Mouse (Mus musculus): ENCODE results near the gene Dusp12. TPM values are rescaled to one million over a fixed set of nuclear protein-coding genes. Genes with fewer than 3 reads are reported as not detected.

The Dusp12 gene
- total and polyA plus RNA-seq, 3 experiments = 30.4 to 41.7 (median 30.9) TPM

DNA sequence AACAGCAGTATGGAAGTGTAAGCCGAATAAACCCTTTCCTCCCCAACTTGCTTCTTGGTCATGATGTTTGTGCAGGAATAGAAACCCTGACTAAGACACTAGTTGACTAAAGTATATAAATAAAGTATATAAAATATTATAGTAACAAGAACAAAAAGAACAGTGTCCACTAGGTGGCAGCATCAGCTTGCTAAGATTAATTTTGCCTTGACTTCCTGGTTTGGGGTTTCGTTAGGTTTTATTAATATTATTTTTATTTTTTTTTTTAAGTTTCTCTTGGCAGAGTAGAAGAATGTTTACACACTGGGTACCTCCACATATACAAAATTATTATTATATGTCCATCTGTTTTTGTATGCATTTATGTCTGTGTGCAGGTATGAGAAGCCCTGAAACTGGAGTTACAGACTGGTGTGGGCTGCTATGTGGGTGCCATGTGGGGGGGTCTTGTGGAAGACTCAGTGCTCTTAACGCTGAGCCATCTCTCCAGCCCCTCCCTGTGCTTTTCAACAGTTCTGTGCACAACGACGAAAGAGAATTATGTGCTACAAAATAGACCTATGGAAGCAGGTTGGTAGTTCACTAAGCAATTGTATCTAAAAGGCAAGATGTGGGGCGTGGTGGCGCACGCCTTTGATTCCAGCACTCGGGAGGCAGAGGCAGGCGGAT, 15.6 kb upstream of the Dusp12 start (continued):
- TF ChIP-seq BHLHE40 (IDR thresholded peaks at IDR 0.05; ENCODE audit: low read depth, low read length) (no peak), POLR2A (IDR thresholded peaks at IDR 0.05; ENCODE audit: low read depth, low read length) (no peak), ZC3H11A (IDR thresholded peaks at IDR 0.05; ENCODE audit: low read depth, low read length) (0 out of 2 replicates have a peak, but pooled peaks have one; percentile 19), IRF4 (IDR thresholded peaks at IDR 0.05; ENCODE audit: low read depth, low read length) (peak; percentile 38; the same call in 1 of the 2 replicates), ZKSCAN1 (IDR thresholded peaks at IDR 0.05; ENCODE audit: borderline replicate concordance, low read depth, low read length) (no peak), ZNF384 (IDR thresholded peaks at IDR 0.05; ENCODE audit: low read depth, low read length) (peak; percentile 79), GABPA (IDR thresholded peaks at IDR 0.05; ENCODE audit: insufficient replicate concordance, low read depth, low read length) (no peak), MEF2A (IDR thresholded peaks at IDR 0.05; ENCODE audit: borderline replicate concordance, low read depth, low read length) (no peak), PAX5 (IDR thresholded peaks at IDR 0.05; ENCODE audit: low read length) (no peak), HCFC1 (IDR thresholded peaks at IDR 0.05; ENCODE audit: low read depth, low read length) (0 out of 2 replicates have a peak, but pooled peaks have one; percentile 12), JUND (conservative IDR thresholded peaks at IDR 0.05; ENCODE audit: low read depth, low read length) (0 out of 2 replicates have a peak, but pooled peaks have one; percentile 39), CHD2 (IDR thresholded peaks at IDR 0.05; ENCODE audit: low read length) (no peak), CHD1 (IDR thresholded peaks at IDR 0.05; ENCODE audit: low read depth, low read length) (no peak), MAZ (IDR thresholded peaks at IDR 0.05; ENCODE audit: low read depth, low read length) (no peak), NRF1 (IDR thresholded peaks at IDR 0.05; ENCODE audit: low read depth, low read length) (no peak)

DNA sequence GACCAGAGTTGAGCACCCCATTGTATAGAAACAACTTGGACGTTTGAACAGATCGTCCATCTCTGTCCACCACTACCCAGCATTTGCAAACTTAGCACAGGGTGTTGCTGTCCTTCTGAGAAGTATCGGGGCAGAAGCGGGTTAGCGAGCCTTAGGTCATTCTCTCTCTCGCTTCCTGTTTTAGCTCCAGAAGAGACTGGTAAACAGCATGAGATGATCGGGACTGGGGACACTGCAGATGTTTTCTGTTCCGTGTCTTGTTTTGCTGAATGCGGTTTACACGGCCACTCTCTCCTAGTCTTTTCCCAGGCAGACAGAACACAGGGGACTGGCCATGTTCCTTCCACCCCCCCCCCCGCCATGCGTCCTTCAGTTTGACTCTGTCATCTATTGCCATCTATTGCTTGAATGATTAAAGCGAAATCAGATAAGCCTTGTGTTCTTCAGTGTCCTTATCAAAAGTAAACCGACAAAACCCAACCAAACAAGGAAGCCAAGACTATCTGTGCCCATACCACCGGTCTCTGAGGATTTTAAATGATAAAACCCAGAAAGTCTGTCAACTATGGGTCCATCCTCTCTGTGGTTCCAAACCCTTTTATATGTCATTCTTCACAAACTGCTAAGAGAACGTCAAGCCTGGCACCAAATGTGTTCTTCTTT, 13.2 kb upstream of the Dusp12 start:
- Histone ChIP-seq H3K4me2 (ENCODE audit: insufficient read depth, low read depth, poor library complexity, severe bottlenecking) (peak overlapping the region; percentile 87), H3K9me3 (replicated peaks; ENCODE audit: low read length) (no peaks in the 10 kb centered on the region), H3K27me3 (replicated peaks) (no peaks in the 10 kb centered on the region), H3K9ac (ENCODE audit: insufficient read depth, low read depth) (peak overlapping the region; percentile 75), H3K79me2 (replicated peaks; ENCODE audit: control insufficient read depth, extremely low read depth, insufficient read depth, poor library complexity, severe bottlenecking) (no peaks in the 10 kb centered on the region), H3K36me3 (replicated peaks in 1 of 2; ENCODE audit: control insufficient read depth in 1 of 2, insufficient read depth in 1 of 2, low read length in 1 of 2) (no peaks in the 10 kb centered on the region), H3K27ac (ENCODE audit: insufficient read depth, low read depth) (peak overlapping the region; percentile 95), H3K4me3 (replicated peaks in 1 of 3; ENCODE audit: low read depth in 2 of 3, low read length in 2 of 3, poor library complexity in 1 of 3) (peak overlapping the region in 2 of 3 experiments; percentile 22 to 32), H3K4me1 (ENCODE audit: control insufficient read depth in 1 of 2, insufficient read depth in 2 of 2) (peaks cover 14 to 54% of the 10 kb centered on the region in 2 experiments)
- in situ Hi-C loops (cut with MboI; ENCODE audit: low pct_ligation_motif_present, low pct_unique_long_range_greater_than_20kb, low sequenced_read_pairs) (loop anchor here (5.0 to 10.0 kb wide), 2 partner anchors 214 to 326 kb away; partner anchors contain the start of genes Apoa2, Cfap126 and Tomm40l), dilution Hi-C loops (cut with MboI; ENCODE audit: extremely low pct_ligation_motif_present, extremely low pct_unique_long_range_greater_than_20kb, low sequenced_read_pairs) (no loop called here)
- DNase-seq (ENCODE audit: extremely low read depth) = peak; percentile 67
- TF ChIP-seq MAX (IDR thresholded peaks at IDR 0.05; ENCODE audit: low read length) = peak; percentile 51; the same call in 1 of the 2 replicates
- TF ChIP-seq PAX5 (IDR thresholded peaks at IDR 0.05; ENCODE audit: low read length) = no peak
- no peak for TF ChIP-seq ZMIZ1 (IDR thresholded peaks at IDR 0.05; ENCODE audit: low read depth, low read length)
- peak; percentile 63 for TF ChIP-seq MXI1 (IDR thresholded peaks at IDR 0.05; ENCODE audit: low read depth, low read length)
- no peak for TF ChIP-seq SMC3 (IDR thresholded peaks at IDR 0.05; ENCODE audit: low read depth, low read length)
- TF ChIP-seq USF1 (IDR thresholded peaks at IDR 0.05; ENCODE audit: low read depth, low read length) = no peak
- peak; percentile 40; the same call in 1 of the 2 replicates for TF ChIP-seq CHD2 (IDR thresholded peaks at IDR 0.05; ENCODE audit: low read length)
- TF ChIP-seq NRF1 (IDR thresholded peaks at IDR 0.05; ENCODE audit: low read depth, low read length) = no peak
- no peak; the same call in 1 of the 2 replicates for TF ChIP-seq POLR2AphosphoS2 (IDR thresholded peaks at IDR 0.05; ENCODE audit: low read depth, low read length)
- TF ChIP-seq RCOR1 (conservative IDR thresholded peaks at IDR 0.05; ENCODE audit: low read depth, low read length) = peak; percentile 34; the same call in 1 of the 2 replicates
- peak; percentile 8; the same call in 1 of the 2 replicates for TF ChIP-seq NELFE (IDR thresholded peaks at IDR 0.05; ENCODE audit: low read depth, low read length)
- peak; percentile 91 for TF ChIP-seq IRF4 (IDR thresholded peaks at IDR 0.05; ENCODE audit: low read depth, low read length)
- no peak for TF ChIP-seq KAT2A (IDR thresholded peaks at IDR 0.05; ENCODE audit: insufficient replicate concordance, low read length)
- TF ChIP-seq TBP (conservative IDR thresholded peaks at IDR 0.05; ENCODE audit: low read depth, low read length) = peak; percentile 64
- peak; percentile 77 for TF ChIP-seq BHLHE40 (IDR thresholded peaks at IDR 0.05; ENCODE audit: low read depth, low read length)
- no peak for TF ChIP-seq MYC (IDR thresholded peaks at IDR 0.05; ENCODE audit: low read depth, low read length)
- peak; percentile 14; the same call in 1 of the 2 replicates for TF ChIP-seq MAZ (IDR thresholded peaks at IDR 0.05; ENCODE audit: low read depth, low read length)
- TF ChIP-seq JUN (IDR thresholded peaks at IDR 0.05; ENCODE audit: insufficient read depth, low read depth, low read length) = peak; percentile 80
- no peak for TF ChIP-seq GABPA (IDR thresholded peaks at IDR 0.05; ENCODE audit: insufficient replicate concordance, low read depth, low read length)
- TF ChIP-seq RAD21 (IDR thresholded peaks at IDR 0.05; ENCODE audit: low read depth, low read length) = no peak
- peak; percentile 86 for TF ChIP-seq MEF2A (IDR thresholded peaks at IDR 0.05; ENCODE audit: borderline replicate concordance, low read depth, low read length)
- no peak for TF ChIP-seq ZC3H11A (IDR thresholded peaks at IDR 0.05; ENCODE audit: low read depth, low read length)
- TF ChIP-seq E2F4 (IDR thresholded peaks at IDR 0.05; ENCODE audit: insufficient replicate concordance, low read depth, low read length) = no peak
- peak; percentile 37; the same call in 1 of the 2 replicates for TF ChIP-seq MAFK (IDR thresholded peaks at IDR 0.05; ENCODE audit: insufficient replicate concordance, low read length)
- TF ChIP-seq CHD1 (IDR thresholded peaks at IDR 0.05; ENCODE audit: low read depth, low read length) = no peak
- peak; percentile 91 for TF ChIP-seq EP300 (IDR thresholded peaks at IDR 0.05; ENCODE audit: low read length)
- no peak for TF ChIP-seq ZNF384 (IDR thresholded peaks at IDR 0.05; ENCODE audit: low read depth, low read length)
- peak; percentile 87 for TF ChIP-seq SIN3A (IDR thresholded peaks at IDR 0.05; ENCODE audit: low read length)

All from CH12.LX (cell line).